Mouse (Mus musculus) kidney, adult 2 months (tissue): ENCODE results near the gene Scarb2. TPM values are rescaled to one million over a fixed set of nuclear protein-coding genes. Genes with fewer than 3 reads are reported as not detected.
"Not testable (repeated sequence)": the region's sequence is repeated elsewhere in the genome, so short reads cannot be mapped to it uniquely, and the experiment has no call there.

Source experiments
- DNase-seq: peaks from one replicate; pipeline ENCODE4 v3.0.0; 2021
- H3K27ac ChIP-seq: fragments of 200-500 bp; 2 replicates; pipeline ENCODE4 v1.5.1; 2012; ENCODE audit warnings: low read depth, low read length, control low read depth, inconsistent platforms; ENCODE audit not compliant: insufficient read depth
- H3K27me3 ChIP-seq: fragments of 200-500 bp; replicated peaks from 2 replicates; pipeline ENCODE4 v1.6.1; 2012; ENCODE audit warnings: mild to moderate bottlenecking, moderate library complexity, low read length, inconsistent platforms; ENCODE audit not compliant: control insufficient read depth, insufficient read depth
- H3K36me3 ChIP-seq: fragments of 200-500 bp; 2 replicates; pipeline ENCODE4 v1.6.1; 2012; ENCODE audit warnings: mild to moderate bottlenecking, moderate library complexity, low read length, inconsistent platforms; ENCODE audit not compliant: control insufficient read depth, insufficient read depth
- H3K4me1 ChIP-seq: fragments of 200-500 bp; 2 replicates; pipeline ENCODE4 v1.6.1; 2011; ENCODE audit warnings: low read length; ENCODE audit not compliant: control insufficient read depth, insufficient read depth
- H3K4me3 ChIP-seq: fragments of 200-500 bp; 2 replicates; pipeline ENCODE4 v1.5.1; 2011; ENCODE audit warnings: mild to moderate bottlenecking, low read depth, low read length, control low read depth; ENCODE audit not compliant: insufficient read depth
- CTCF ChIP-seq: fragments of 200-500 bp; conservative IDR thresholded peaks from 2 replicates; pipeline ENCODE4 v1.5.1; 2011; ENCODE audit warnings: low read depth, mild to moderate bottlenecking, control low read depth, low read length, moderate library complexity, mixed read lengths; ENCODE audit not compliant: insufficient read depth, insufficient read length
- POLR2A ChIP-seq: fragments of 200-500 bp; IDR thresholded peaks from one replicate; pipeline ENCODE4 v1.6.1; 2011; ENCODE audit warnings: low read depth, low read length, control low read depth
- WGBS: fragments of 180-500 bp; shearing (Covaris S2); methylation state at CpG from one replicate; pipeline ENCODE4 v1.1.7; 2018; 5-methylcytosine and 5-hydroxymethylcytosine counted together
- polyA plus RNA-seq: library from polyadenylated mRNA; depleted of rRNA; stranded (reverse); fragments of >200 nt; gene quantifications from 2 replicates; pipeline ENCODE4 v1.2.3, GENCODE M21; 2012; rRNA removed

Scarb2 gene
- polyA plus RNA-seq, result 17.7 and 19.9 TPM in 2 replicates

DNA sequence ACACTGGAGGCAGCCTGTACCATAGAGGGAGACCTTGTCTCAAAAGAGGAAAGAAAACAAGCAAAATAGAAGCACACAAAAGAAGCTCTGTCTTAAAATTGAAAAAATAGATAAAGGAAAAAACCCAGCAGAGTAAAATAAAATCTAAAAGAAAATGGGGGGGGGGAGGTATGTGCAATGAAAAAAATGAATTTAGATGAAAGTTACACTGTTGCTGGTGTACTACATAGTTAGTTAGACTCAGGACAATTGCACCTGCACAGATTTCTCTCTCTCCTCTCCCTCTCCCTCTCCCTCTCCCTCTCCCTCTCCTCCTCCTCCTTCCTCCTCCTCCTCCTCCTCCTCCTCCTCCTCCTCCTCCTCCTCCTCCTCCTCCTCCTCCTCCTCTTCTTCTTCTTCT lies at the start of gene Scarb2:
Gene Scarb2 (minus strand): TSS at position 101 of the 400 bp plus-strand sequence.
- H3K27ac ChIP-seq, result peak within 1 kb of the TSS; percentile 71
- no peak for DNase-seq
- no peaks in the 10 kb centered on the region for H3K36me3 ChIP-seq
- H3K4me3 ChIP-seq, result peak within 1 kb of the TSS; percentile 64
- no peaks in the 10 kb centered on the region for H3K27me3 ChIP-seq
- peaks cover 6% of the 10 kb centered on the region; the same call in 1 of the 2 replicates for H3K4me1 ChIP-seq
- no peak for TF ChIP-seq CTCF
- TF ChIP-seq POLR2A, result no peak

GRCm38 (mm10) chr5:92555905-92556304 lies 49.3 kb upstream of the Scarb2 start:
- 100% methylated on average over 1 of the region's 1 CpGs for WGBS
- TF ChIP-seq POLR2A (no peak), CTCF (no peak)
- no peaks in the 10 kb centered on the region for H3K4me1 ChIP-seq
- no peak overlapping the region for H3K27ac ChIP-seq
- no peaks in the 10 kb centered on the region for H3K36me3 ChIP-seq
- no peak overlapping the region for H3K4me3 ChIP-seq
- no peak for DNase-seq
- H3K27me3 ChIP-seq, result no peaks in the 10 kb centered on the region

DNA sequence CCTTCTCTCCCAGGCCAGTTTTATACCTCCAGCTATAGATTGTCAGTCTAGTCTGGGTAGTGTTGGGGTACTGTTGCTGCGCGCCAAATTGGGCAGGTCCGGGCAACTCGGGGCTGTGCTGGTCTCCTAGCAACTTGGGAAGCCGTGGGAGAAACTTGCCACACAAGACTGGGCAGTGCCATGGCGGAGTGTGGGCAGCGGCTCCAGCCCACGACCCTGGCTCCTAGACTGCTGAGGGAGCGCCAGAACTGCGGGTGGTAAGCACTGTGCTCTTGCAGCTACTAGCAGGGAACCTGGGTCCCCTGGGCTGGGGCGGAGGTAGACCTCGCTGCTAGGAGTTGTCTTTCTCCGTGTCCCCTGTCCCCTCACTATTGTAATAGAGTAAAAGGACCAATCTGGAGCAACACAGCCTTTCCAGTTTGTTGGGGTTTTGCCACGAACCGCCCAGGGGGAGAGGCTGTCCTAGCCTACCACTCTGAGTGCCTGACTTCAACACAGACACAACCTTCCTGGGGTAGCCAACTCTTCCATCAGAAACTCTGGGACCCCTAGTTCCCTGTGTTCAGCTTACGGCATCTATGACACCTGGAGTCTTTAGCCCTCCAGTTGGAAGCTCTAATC lies 48.4 kb upstream of the Scarb2 start, which contains the start of gene Fam47e:
Gene Fam47e (plus strand): TSS at position 179 of the 621 bp plus-strand sequence.
- no peaks in the 10 kb centered on the region for H3K36me3 ChIP-seq
- no peak within 1 kb of the TSS for H3K27ac ChIP-seq
- TF ChIP-seq CTCF (no peak), POLR2A (no peak)
- WGBS, result 55% methylated on average over 16 of the region's 16 CpGs
- no peaks in the 10 kb centered on the region for H3K4me1 ChIP-seq
- no peaks in the 10 kb centered on the region for H3K27me3 ChIP-seq
- peak; percentile 13 for DNase-seq
- H3K4me3 ChIP-seq, result no peak within 1 kb of the TSS

DNA sequence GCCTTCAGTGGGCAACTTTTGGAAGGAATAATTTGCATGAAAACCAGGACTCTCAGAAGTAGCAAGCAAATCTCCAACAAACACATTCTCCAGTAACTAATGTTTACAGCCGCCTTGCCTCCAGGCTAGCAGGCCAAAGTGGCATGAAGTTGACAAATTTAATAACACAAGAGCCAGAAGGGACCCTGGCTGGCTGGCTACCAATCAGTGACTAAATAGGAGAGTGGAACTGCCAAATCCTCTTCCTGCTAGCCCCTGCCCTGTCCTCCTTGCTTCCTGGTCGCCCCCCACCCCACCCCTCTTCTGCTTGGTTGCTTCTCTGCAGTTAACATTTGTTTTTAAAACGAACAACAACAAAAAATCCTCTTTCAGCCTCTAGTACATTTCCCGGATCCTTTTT lies 47.8 kb upstream of the Scarb2 start:
- 35% methylated on average over 4 of the region's 4 CpGs for WGBS
- TF ChIP-seq CTCF, result no peak
- TF ChIP-seq POLR2A, result no peak
- no peaks in the 10 kb centered on the region for H3K27me3 ChIP-seq
- H3K4me3 ChIP-seq, result no peak overlapping the region
- no peaks in the 10 kb centered on the region for H3K4me1 ChIP-seq
- no peaks in the 10 kb centered on the region for H3K36me3 ChIP-seq
- DNase-seq, result peak; percentile 15
- H3K27ac ChIP-seq, result no peak overlapping the region

DNA sequence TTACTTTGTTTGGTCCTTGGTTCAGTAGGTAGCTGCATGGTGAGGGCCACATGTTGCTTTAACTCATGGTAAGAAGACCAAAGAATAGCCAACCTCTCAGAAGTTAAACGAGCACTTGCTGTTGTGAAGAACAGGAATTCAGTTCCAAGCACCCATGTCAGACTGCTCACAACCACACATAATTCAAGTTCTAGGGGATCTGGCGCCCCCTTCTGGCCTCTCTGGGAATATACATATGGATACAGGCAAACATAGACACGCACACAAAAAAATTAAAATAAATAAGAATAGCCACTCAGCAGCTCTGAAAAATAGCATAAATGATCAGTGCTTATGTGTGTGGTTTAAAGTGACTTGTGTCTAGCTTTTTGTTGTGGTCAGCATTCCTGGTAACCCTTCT lies 47.3 kb upstream of the Scarb2 start:
- TF ChIP-seq CTCF, result peak; percentile 26; the same call in 1 of the 2 replicates
- TF ChIP-seq POLR2A, result no peak
- WGBS, result 73% methylated on average over 3 of the region's 3 CpGs
- H3K27me3 ChIP-seq, result no peaks in the 10 kb centered on the region
- no peak overlapping the region for H3K27ac ChIP-seq
- H3K4me3 ChIP-seq, result no peak overlapping the region
- H3K4me1 ChIP-seq, result no peaks in the 10 kb centered on the region
- DNase-seq, result no peak
- no peaks in the 10 kb centered on the region for H3K36me3 ChIP-seq

- Histone ChIP-seq H3K27ac (no peak overlapping the region; the same call in 1 of the 2 replicates), H3K36me3 (no peaks in the 10 kb centered on the region), H3K4me1 (no peaks in the 10 kb centered on the region), H3K4me3 (no peak overlapping the region), H3K27me3 (no peaks in the 10 kb centered on the region)
- 69% methylated on average over 2 of the region's 2 CpGs for WGBS
- no peak for DNase-seq
- TF ChIP-seq POLR2A (no peak), CTCF (no peak)
Observed at GRCm38 (mm10) chr5:92552611-92553010, 46.0 kb upstream of the Scarb2 start.

DNA sequence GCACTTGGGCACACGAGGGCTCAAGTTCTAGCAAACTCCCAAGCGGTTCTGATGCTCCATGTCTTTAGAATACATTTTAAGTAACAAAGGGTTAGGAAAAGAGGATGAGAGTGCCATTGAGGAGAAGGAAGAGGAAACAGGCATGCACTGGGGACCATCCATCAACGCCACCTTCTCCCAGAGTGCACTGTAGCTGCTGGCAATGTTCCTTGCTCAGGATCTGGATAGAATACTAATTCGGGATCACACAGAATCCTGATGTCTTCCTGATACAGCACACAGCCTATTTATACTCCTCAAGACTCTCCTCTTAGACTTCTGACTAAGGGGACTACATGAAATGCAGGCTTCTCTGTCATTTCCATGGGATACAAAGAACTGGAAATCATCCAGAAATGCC lies 33.1 kb upstream of the Scarb2 start:
- H3K4me3 ChIP-seq, result no peak overlapping the region
- 64% methylated on average over 4 of the region's 4 CpGs for WGBS
- H3K27ac ChIP-seq, result no peak overlapping the region
- TF ChIP-seq CTCF (no peak), POLR2A (no peak)
- DNase-seq, result no peak
- no peaks in the 10 kb centered on the region; the same call in 1 of the 2 replicates for H3K27me3 ChIP-seq
- H3K4me1 ChIP-seq, result no peaks in the 10 kb centered on the region
- H3K36me3 ChIP-seq, result no peaks in the 10 kb centered on the region

GRCm38 (mm10) chr5:92524821-92525258 lies 18.2 kb upstream of the Scarb2 start:
- 31% methylated on average over 6 of the region's 6 CpGs for WGBS
- Histone ChIP-seq H3K36me3 (no peaks in the 10 kb centered on the region), H3K27me3 (no peaks in the 10 kb centered on the region), H3K27ac (peak overlapping the region; percentile 71), H3K4me3 (no peak overlapping the region), H3K4me1 (peaks cover 8% of the 10 kb centered on the region; the same call in 1 of the 2 replicates)
- no peak for TF ChIP-seq POLR2A
- TF ChIP-seq CTCF, result no peak
- peak; percentile 77 for DNase-seq

DNA sequence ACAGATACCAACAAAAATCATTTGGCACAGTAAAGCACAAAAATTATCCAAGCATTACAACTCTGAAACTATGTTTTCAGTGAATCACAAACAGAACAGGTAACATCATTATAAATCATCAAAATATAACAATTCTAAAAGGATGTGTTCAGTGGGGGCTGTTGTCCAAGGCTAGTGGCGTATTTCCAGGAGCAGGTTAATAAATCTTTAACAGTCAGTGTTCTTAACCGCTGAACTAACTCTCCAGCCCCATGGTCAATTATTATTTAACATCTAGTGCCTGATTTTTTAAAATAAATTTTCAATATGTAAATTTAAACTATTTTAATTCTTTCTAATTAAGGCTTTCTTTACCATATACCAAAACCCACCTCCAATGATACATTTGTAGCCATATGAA lies 14.5 kb upstream of the Scarb2 start:
- H3K4me1 ChIP-seq, H3K4me3 ChIP-seq, H3K27me3 ChIP-seq, H3K27ac ChIP-seq, H3K36me3 ChIP-seq: not testable (repeated sequence)
- WGBS, result 30% methylated on average over 2 of the region's 2 CpGs
- DNase-seq, result peak; percentile 66
